Mouse (Mus musculus) lung, postnatal 10 days (tissue): Measurements from ENCODE around the gene Gpx7.
"Not testable (repeated sequence)": the region's sequence is repeated elsewhere in the genome, so short reads cannot be mapped to it uniquely, and the experiment has no call there.

Experiments used
- DNase-seq: peaks from one replicate; pipeline ENCODE4 v3.0.0; 2021

Gpx7 gene

GRCm38 (mm10) chr4:108388741-108389140 is 18.0 kb downstream of the Gpx7 start:
- no peak for DNase-seq

DNA sequence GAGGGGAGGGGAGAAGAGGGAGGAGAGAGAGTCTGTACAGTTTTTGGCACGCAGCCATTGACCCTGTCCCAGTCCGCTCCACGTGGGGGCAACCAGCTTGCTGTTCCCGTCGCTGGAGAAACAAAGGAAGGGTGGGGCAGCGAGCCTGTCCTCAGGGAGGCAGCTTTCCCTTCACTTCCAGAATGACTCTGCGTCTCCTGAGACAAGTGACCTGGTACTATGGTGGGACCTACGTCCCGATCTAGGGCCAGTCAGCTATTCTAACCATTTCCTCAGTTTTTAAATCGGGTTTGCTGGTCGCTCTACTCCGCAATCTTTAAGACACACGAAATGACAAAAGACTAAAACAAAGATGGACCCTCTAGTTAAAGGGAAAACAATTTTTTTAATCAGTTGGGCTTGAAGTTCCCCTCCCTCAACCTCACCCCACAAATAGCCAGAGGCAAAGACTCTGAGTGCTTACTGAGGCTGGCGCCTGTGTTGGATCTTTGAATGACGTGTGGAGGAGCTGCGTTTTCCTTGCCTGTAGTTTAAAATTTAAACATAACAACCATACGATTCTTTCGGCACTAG is 19.0 kb downstream of the Gpx7 start:
- DNase-seq, result peak; percentile 91

DNA sequence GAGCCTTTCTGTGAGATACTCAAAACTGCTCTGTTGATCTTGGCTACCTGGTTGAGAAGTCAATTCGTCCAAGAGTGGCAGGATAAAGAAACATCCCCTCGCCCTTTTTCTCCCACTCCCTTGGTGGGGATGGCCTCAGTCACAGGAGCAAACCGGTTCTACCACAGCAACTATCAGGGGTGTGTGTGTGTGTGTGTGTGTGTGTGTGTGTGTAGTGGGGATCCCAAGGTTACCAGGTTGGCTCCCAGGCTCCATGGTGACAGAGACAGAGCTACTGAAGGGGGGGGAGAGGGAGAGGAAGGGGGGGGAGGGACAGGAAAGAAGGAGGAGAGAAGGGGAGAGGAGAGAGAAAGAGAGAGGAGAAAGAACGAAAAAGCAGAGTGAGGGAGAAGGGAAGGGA is 19.7 kb downstream of the Gpx7 start:
- DNase-seq, result no peak

DNA sequence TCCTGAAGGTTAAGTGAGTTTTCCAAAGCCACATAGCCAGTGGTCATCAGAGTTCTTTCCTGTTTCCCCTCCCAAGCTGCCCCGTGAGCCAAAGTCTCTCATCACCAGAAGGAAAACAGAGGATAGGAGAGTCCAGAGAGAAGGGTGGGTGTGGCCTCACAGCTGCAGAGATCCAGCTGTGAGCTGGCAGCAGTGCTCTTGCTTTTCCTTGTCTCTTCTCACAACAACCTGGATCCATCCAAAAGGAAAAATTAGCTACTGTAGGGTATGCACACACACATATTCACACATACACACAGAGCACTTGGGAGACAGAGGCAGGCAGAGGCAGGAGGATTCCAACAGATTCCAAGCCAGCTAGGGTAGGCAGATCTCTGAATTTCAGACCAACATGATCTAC is 20.7 kb downstream of the Gpx7 start:
- no peak for DNase-seq

DNA sequence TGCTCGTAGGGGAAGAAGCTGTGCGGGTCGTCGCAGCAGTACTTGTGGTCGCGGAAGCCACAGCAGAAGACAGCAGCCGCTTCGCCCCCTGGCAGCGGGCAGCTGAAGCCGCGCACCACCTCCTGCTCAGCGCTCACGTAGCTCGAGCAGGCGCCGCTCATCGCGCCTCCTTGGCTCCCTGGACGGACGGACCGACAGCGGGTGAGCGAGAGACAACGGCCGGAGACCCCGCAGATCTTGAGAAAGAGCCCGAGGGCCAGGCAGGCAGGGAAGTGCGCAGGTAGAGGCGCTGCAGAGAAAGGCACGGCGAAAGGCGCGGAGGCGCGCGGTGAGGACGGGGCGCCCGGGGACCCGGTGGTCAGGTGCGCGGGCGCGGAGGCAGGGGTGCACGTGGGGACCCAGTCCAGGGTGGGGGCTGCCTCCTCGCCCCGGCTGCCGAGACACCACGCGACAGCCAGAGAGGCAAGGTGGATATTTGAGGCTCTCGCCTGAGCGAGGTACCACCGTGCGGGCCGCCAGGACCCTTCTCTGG is 23.5 kb downstream of the Gpx7 start, which contains the start of gene Shisal2a:
Gene Shisal2a (minus strand): TSS at position 167 of the 532 bp plus-strand sequence.
- DNase-seq, result no peak

DNA sequence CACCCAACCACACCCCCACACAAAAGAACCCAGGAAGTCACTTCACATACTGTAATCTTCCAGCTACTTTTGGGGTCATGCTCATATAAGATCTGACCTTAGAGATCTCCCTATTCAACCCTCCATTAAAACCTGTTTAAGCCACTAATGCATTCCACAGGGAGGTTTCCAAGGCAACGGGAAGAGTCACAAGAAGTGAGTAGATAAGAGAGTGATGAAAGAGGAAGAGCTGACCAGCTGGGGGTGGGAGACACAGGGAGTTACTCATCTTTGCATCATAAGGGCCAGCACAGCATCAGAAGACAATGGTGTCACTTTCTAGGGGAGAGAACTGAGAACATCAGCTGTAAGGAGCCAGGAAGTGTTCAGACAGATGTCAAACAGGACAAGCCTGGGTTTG is 26.6 kb downstream of the Gpx7 start:
- DNase-seq, result no peak

GRCm38 (mm10) chr4:108379476-108379875 is 27.3 kb downstream of the Gpx7 start:
- no peak for DNase-seq

DNA sequence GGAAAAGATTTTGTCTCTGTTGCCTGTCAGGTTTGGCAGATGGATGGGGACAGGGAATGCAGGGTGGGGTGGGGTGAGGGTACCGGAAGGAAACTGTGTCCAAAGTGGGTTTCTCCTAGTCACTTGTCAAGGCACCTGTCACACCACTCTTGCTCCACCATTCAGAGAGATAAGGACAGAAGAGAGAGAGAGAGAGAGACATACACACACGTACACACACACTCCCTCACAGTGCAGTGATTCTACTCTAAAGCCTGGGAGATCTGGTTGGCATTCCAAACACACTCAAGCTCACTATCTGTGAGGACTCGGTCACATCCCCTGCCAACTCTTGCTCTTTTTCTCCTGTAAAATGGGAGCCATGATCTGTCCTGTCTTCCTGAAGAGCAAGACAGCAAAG is 34.6 kb downstream of the Gpx7 start:
- no peak for DNase-seq

DNA sequence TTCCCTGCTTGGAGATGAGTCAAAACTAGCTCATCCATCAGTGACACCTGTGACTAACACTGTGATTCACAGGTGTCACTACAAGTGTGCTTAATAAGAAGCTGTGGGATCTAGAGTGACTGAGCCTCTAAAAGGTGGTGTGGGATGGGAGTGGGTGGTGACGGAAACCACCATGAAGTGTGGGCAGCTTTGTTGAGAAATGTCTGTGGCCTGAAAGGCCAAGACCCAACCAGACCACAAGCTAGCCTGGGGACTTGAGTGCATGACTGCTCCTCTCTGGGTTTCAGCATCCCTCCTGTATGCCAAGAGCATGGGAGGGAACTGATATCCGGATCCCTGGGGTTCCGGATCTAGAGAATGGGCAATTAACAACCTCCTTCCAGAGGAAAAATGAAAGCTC is 35.3 kb downstream of the Gpx7 start:
- no peak for DNase-seq

- DNase-seq, result no peak
Measured at GRCm38 (mm10) chr4:108370409-108370808, 36.4 kb downstream of the Gpx7 start.

DNA sequence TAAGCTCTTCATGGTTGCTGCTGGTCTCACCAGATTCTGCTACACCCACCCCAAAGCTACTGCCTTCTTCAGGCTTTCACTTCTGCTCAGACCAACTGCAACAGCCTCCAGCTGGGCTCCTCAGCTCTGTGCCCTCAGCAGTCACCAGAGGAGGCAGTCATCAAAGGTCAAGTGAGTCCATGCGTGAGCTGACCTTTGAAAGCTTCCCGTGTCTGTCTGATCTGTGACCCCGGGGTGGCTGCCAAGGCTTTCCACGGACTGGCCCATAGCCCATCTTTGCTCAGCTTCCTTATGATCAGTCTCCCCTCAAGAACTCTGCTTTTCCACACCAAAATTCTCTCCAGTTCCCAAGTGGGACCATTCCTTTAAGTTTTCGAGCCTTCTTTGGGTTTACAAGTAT is 37.5 kb downstream of the Gpx7 start:
- DNase-seq, result no peak

DNA sequence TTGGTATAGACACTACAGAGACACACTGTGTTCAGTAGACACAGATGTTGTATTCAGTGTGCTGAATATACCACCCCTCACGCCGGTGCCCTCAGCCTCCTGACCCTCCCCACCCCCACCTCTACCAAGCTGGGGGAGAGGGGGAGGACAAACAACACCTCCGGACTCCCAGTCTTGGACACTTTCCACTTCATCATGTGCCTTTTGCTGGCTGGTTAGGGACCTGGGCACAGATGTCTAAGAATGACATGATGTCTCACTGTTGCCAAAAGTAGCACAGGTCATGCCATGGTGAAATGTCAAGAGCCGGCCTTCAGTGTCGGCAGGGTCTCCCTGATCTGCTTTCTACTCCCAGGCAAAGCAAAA is 42.7 kb downstream of the Gpx7 start:
- no peak for DNase-seq

GRCm38 (mm10) chr4:108363355-108364110 is 43.2 kb downstream of the Gpx7 start:
- DNase-seq, result peak; percentile 61

GRCm38 (mm10) chr4:108362321-108363261 is 44.2 kb downstream of the Gpx7 start:
- DNase-seq, result no peak

DNA sequence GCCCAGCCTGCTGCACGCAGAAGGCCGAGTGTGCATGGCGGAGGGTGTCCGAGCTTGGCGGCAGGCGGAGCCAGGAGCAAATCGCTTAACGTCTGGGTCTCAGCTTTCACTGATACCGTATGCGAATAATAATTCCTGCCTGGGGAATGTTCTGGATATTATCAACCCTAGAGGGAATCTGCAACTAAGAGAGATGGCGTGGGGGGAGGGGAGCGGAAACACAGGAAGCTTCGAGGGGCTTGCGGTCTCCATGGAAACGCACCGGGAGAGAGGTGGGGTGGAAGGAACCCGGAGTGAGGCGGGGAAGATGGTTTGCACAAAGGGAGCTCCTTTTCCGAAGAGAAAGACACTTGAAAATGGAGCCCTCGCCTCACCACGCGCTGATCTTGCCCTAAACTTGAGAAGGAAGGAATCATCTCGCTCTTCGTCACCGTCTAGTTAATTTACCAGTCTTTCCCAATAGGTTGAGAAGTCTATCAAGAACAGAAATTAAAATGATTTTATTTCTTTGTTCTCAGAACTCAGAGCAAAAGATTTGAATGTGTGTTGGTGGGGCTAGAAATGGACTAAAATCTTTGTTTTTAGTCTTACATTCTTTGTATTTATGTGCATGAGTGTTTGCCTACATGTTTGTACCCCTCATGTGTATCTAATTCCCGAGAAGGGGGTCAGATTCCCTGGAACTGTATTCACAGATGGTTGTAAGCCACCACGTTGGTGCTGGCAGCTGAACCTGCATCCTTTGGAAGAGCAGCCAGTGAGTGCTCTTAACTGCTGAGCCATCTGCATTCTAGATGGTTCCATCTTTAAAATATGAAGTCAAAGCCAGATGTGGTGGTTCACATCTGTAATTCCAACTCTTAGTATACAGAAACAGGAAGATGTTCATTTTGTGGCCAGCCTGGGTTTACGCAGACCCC is 46.4 kb downstream of the Gpx7 start:
- DNase-seq, result peak; percentile 75

- DNase-seq, result no peak
Measured at GRCm38 (mm10) chr4:108358498-108358897, 48.3 kb downstream of the Gpx7 start.

- no peak for DNase-seq
Measured at GRCm38 (mm10) chr4:108357458-108357857, 49.3 kb downstream of the Gpx7 start.

- not testable (repeated sequence) for DNase-seq
Measured at GRCm38 (mm10) chr4:108353591-108353990, 53.2 kb downstream of the Gpx7 start.

DNA sequence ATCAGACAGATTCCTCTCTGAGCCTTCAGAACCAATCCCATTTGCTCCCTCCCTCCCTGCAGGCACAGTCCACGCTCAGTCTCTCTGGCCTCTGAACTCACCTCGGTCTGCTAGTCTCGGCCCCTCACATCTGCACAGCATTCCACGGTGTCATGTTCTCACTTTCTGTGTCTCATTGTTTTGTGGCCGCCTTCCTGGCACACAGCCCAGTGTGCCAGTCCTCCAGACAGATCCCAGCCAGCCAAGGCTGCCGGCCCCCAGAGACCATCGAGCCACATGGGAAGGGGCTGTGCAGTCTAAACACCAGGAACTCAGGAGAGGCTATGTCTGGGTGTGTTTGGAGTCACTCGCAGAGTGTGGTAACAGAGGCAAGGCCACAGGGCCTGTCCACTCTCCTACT is 55.9 kb downstream of the Gpx7 start:
- DNase-seq, result peak; percentile 54
